Mouse (Mus musculus) retina, embryonic 14.5 days (tissue): ENCODE data around the gene St3gal6.

ENCODE experiments used
- DNase-seq: peaks from one replicate; pipeline ENCODE4 v3.0.0-alpha.2; 2015; ENCODE audit warnings: low spot score

The St3gal6 gene

GRCm38 (mm10) chr16:58421696-58422354 lies 102.2 kb downstream of the St3gal6 start:
- DNase-seq = no peak
